Mouse (Mus musculus) ES-E14 (cell line): ENCODE measurements around the gene Kmt2b.

Experiments
- CHD2 ChIP-seq: IDR thresholded peaks from 2 replicates; pipeline ENCODE4 v1.6.1; 2014; ENCODE audit warnings: mild to moderate bottlenecking, low read depth, low read length, inconsistent platforms
- HCFC1 ChIP-seq: IDR thresholded peaks from 2 replicates; pipeline ENCODE4 v1.6.1; 2012; ENCODE audit warnings: low read length, inconsistent platforms, borderline replicate concordance; ENCODE audit not compliant: insufficient read depth
- ZC3H11A ChIP-seq: IDR thresholded peaks from 2 replicates; pipeline ENCODE4 v1.6.1; 2012; ENCODE audit warnings: low read depth, mild to moderate bottlenecking, inconsistent platforms, low read length, borderline replicate concordance
- ZNF384 ChIP-seq: IDR thresholded peaks from 2 replicates; pipeline ENCODE4 v1.6.1; 2012; ENCODE audit warnings: low read depth, low read length, inconsistent platforms

DNA sequence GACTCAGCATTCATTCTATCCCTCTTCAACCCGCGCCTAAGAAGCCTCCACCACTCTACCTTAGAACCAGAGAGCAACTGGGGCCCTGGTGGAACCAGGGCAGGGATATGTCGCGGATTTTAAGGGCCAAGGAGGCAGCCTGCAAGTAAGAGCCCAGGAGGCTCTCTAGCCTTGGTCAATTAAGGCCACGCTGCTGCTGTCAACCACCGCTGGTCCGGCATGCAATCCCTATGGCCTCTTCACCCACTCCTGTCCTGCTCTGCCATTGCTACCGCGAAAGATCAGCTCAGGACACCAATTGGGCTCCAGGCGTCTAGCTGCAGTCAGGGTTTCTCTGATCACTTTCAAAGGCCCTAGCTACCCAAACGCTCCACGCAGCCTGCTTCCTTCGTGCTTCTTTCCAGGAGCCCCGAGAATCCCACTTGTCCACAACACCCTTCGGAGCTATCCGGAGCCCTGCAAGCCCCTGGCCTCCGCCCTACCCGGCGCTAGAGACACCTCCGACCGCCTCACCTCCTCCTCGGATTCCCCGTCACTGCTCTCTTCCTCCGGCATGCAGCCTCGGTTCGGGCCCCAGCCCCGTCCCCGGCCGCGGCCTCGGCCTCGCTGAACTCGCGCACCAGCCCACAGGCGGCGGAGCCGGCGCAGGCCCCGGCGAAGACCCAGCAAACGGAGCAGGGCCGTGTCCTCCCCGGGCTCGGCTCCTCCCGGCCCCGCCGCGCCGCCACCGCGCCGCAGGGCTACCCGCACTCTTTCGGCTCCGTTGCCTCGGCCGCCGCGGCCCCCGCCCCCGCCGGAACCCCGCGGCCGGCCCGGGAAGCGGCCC is 471 bp downstream of the Kmt2b start:
- no peak for TF ChIP-seq CHD2
- TF ChIP-seq HCFC1, result no peak
- TF ChIP-seq ZC3H11A, result no peak
- TF ChIP-seq ZNF384, result no peak
